Mouse (Mus musculus) cerebellum, postnatal 10 days (tissue): ENCODE measurements around the gene Nrip1.
"Not testable (repeated sequence)": the region's sequence is repeated elsewhere in the genome, so short reads cannot be mapped to it uniquely, and the experiment has no call there.

Source experiments
- DNase-seq, 2 experiments: peaks; one replicate each; pipeline ENCODE4 v3.0.0; 2021; ENCODE audit warnings: mixed read lengths in 2 of 2

The Nrip1 gene

GRCm38 (mm10) chr16:76373671-76374091, at the start of gene Nrip1:
TSS of gene Nrip1 (minus strand) at chr16:76373827.
- peak; percentile 71 to 79 for DNase-seq

- no peak for DNase-seq
These were observed 48.9 kb upstream of the Nrip1 start for GRCm38 (mm10) chr16:76422531-76422930.

GRCm38 (mm10) chr16:76419849-76420248, 46.2 kb upstream of the Nrip1 start:
- DNase-seq: no peak

- no peak for DNase-seq
These were observed 42.9 kb upstream of the Nrip1 start for GRCm38 (mm10) chr16:76416477-76416876.

GRCm38 (mm10) chr16:76416060-76416438, 42.4 kb upstream of the Nrip1 start:
- DNase-seq: no peak

GRCm38 (mm10) chr16:76415407-76416059, 41.9 kb upstream of the Nrip1 start:
- DNase-seq: no peak

GRCm38 (mm10) chr16:76414528-76414927, 40.9 kb upstream of the Nrip1 start:
- peak; percentile 61 to 73 for DNase-seq

- no peak for DNase-seq
These were observed 40.0 kb upstream of the Nrip1 start for GRCm38 (mm10) chr16:76413581-76413980.

- DNase-seq: no peak
These were observed 35.7 kb upstream of the Nrip1 start for GRCm38 (mm10) chr16:76409355-76409722.

GRCm38 (mm10) chr16:76408696-76409354, 35.2 kb upstream of the Nrip1 start:
- DNase-seq: no peak

DNA sequence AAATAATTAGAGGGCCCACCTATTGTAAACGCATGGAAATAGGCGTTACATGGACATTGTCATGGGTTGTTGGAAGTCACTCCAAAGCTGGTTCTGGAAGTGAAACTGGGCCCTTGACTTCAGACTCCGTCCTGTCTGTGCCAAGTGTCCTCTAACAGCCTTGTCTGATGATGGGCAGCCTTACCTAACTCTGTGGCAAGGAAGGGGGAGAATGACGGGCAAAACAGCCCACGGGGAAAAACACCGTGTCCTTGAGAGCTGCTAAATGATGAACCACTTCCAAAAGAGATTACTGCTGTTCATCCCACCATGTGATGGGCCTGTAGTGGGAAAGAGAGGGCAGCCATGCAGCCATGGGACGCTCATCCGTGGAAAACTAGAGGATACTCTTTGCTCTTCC, 34.6 kb upstream of the Nrip1 start:
- DNase-seq: no peak

- DNase-seq: no peak
These were observed 33.8 kb upstream of the Nrip1 start for GRCm38 (mm10) chr16:76407321-76407920.

- no peak for DNase-seq
These were observed 33.3 kb upstream of the Nrip1 start for GRCm38 (mm10) chr16:76406897-76407296.

- no peak for DNase-seq
These were observed 32.7 kb upstream of the Nrip1 start for GRCm38 (mm10) chr16:76406319-76406718.

GRCm38 (mm10) chr16:76403305-76403704, 29.7 kb upstream of the Nrip1 start:
- not testable (repeated sequence) for DNase-seq

GRCm38 (mm10) chr16:76396512-76396911, 22.9 kb upstream of the Nrip1 start:
- no peak for DNase-seq

- no peak for DNase-seq
These were observed 19.6 kb upstream of the Nrip1 start for GRCm38 (mm10) chr16:76393267-76393666.

DNA sequence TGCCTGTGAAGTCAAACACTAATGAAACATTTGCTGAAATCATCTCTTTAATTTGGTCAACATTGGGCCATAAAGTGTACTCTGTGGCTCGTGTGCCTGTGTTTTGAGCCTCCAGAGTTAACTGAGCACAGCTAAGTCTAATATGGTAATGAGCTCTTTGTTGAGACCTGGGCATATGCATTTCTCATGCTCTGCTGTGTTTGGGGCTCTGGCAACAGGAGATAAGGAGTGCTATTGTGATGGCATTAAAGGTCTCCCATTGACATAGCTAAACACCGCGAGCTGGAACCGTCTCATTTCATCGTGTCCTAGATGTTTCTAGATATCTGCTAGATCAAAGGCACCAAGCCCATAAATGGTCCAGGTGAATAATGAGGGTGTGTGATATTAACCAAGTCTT, 12.9 kb upstream of the Nrip1 start:
- DNase-seq: no peak

- DNase-seq: no peak
These were observed 12.4 kb upstream of the Nrip1 start for GRCm38 (mm10) chr16:76386071-76386470.

DNA sequence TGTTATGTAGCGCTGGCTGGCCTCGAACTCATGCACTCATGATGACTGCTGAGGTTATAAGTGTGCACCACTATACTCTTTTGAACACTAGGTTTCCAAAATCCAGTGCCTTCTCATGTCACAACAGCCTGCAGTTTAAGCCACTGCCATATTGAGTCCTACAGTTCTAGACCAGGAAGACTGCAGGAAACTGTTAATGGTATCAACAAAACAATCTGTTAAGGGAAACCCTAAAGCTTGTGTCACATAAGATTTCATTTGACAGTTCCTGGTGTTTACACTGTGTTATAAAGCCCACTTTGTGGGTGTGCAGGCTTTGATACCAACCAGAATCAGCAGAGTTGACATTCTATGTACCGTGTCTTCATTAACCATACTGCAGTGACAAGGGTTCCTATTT, 3.6 kb upstream of the Nrip1 start:
- DNase-seq: no peak

DNA sequence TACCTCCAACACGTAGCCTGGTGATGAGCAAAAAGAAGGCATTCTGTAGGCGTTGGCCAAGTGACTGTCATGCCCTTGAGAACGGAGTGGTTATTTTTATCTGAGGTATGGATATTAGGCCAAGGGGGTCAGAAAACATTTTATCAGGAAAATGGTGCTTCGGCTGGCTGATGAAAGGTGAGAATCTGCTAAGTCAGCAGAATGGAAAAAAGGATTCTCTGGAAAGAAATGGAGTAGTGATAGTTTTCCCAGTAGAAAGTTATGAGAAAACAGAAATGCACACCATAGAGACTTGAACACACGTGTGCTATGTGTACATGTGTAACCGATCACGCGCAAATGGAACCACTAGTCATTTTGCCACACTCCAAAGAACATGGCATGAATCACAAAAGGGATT, 3.0 kb upstream of the Nrip1 start:
- no peak for DNase-seq

GRCm38 (mm10) chr16:76372941-76373561, 576 bp downstream of the Nrip1 start:
- peak; percentile 91 to 94 for DNase-seq

DNA sequence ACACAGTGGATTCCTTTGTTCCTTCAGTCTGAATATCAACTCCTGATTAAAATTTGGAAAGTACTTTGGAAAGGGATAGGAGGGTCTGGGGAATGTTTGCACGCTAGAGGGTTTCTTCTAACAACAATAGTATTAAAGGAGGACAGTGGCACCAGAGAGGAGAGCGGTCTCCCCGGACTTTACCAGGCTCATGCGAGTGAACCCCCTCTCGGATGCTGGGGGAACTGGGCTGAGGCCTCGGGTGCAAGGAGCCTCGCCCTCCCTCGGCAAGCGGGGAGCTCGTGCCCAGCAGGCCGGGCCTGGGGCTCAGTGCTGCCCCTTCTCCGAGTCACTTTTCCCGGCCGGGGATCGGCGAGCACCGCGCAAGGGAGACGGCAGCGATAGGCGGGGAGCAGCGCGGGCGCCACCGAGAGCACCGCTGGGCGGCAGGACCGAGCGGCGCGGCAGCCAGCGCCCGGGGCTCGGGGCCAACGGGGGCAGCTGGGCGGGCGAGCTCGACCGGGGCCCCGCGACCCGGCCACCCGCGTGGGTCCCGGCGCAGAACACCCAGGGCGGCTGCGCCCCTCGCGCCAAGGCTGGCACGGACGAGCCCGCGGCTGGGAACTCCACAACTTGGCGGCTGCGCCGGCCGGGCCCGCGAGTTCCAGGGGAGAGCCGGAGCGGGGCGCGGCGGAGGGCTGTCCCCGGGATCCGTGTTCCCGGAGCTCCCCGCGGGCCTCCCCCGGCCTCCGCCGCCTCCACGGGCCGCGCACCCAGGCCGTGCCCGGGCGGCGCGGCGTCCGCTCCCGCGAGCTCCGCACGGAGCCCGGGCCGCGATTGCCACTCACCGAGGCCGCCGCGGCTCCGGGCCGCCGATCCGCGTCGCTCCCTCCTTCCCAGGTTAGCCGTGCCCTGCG, 1.3 kb downstream of the Nrip1 start:
- DNase-seq: peak; percentile 79 to 83
